Mouse (Mus musculus) ES-Bruce4 (cell line): ENCODE measurements around the gene Mis12.

Experiments
- CTCF ChIP-seq: IDR thresholded peaks from one replicate; pipeline ENCODE4 v1.8.1; 2011; ENCODE audit warnings: low read depth, low read length
- EP300 ChIP-seq: IDR thresholded peaks from 2 replicates; pipeline ENCODE4 v1.6.1; 2011; ENCODE audit warnings: low read depth, low read length; ENCODE audit not compliant: insufficient read depth
- POLR2A ChIP-seq: IDR thresholded peaks from one replicate; pipeline ENCODE4 v1.8.1; 2011; ENCODE audit warnings: low read length; ENCODE audit not compliant: insufficient read depth

- TF ChIP-seq POLR2A (no peak), CTCF (no peak), EP300 (no peak)
These were observed 13.9 kb downstream of the Mis12 start, which contains the start of gene 6330403K07Rik for GRCm38 (mm10) chr11:71033163-71033761.
